Mouse (Mus musculus) erythroblast, adult 5-6 weeks (primary cell): ENCODE results near the gene Cdk17. TPM values are rescaled to one million over a fixed set of nuclear protein-coding genes. Genes with fewer than 3 reads are reported as not detected.

Experiments used
- ATAC-seq: replicated peaks from 2 replicates; pipeline ENCODE4 v1.8.0; 2016; ENCODE audit warnings: moderate number of reproducible peaks, mild to moderate bottlenecking, moderate TSS enrichment, inconsistent platforms; ENCODE audit not compliant: poor library complexity, low FRiP score, severe bottlenecking
- total RNA-seq, 2 experiments: library from RNA; stranded (forward) in 1 of 2; stranded (reverse) in 1 of 2; fragments of 150-400 nt in 1 of 2; fragments of 200-764, 138-1000 nt in 1 of 2; gene quantifications; 2 replicates each; pipeline versions ENCODE4 v1.2.3 to v1.2.4; 2015 to 2017; ENCODE audit warnings: low replicate concordance in 2 of 2

Gene Cdk17
- total RNA-seq, 2 experiments from 2014 or later, result 26.2 to 27.5 TPM

DNA sequence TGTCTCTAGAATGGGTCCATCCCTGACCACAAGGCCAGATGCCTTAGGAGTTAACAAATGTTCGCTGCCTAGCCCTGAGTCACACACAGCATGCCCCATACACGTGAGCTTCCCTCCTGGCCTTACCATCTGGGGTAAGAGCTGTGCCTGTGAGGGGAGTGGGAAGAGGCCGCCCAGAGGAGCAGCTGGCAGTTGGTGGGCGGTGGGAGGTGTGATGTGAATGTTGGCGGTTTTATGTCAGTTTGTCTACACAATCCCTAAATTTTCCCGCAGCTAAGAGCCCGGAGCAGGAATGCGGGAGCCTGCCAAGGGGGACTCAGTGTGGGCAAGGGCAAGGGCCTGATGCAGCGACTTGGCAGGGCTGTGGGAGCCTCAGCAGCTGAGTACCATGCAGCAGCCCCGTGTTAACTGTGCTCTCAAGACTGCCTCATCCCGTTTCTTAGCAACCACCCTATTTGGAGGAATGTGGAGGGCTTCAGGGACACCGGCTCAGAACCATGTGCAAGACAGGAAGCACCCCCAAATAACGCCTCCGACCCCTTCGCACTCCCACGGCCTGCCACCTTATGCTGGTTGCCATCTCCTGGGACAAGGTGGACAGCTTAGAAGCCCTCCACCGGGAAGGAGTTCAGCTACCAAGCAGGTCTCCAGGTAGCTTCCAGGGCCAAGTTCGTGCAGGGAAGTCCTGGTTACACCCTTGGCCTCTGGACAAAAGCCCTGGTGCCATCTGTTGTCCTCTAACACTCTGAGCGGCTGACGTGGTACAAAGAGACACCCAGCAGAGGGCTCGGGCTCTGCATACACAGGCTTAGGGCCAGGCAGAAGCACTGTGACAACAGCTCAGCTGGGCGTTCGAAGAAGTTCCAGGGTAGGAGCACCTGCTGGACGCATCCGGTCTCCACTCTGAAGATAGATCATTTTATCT is 114.8 kb downstream of the Cdk17 start:
- no peak for ATAC-seq

DNA sequence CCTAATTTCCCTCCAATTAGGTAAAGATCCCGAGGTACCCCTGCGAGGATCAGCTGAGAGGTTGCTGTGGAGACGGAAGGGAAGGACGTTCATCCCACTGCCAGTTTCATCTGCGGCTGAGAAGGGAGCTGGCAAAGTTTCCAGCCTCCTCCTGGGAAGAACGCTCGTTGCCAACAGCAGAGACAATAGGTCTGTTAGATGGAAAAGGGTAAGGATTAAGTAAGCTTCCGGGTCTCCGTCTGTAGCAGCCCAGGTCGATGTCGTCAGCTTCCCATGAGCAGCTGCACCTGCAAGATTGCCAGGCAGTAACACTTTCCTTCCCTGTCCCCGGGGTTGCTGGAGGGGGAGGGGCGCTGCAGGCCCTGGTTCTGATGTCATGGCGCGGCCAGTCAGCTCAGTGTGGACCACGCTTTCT is 115.7 kb downstream of the Cdk17 start:
- no peak for ATAC-seq

DNA sequence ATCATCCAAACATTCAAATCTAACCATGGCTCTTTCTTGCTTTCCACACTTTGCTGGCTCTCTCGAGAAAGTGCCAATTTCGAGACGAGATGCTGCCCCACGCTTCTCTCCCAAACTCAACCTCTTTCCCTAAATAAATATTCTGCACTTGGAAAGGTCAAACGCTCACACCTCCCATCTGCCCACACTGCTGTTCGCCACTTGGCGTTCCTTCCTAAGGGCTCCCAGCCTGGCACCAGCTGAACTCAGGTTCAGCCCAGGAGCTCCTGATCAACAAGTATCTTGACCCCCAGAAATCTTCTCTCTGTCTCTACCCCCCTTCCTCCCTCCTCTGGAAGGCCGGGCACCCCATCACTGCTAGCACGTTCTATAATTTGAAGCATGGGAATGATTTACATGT is 116.2 kb downstream of the Cdk17 start:
- ATAC-seq, result no peak

DNA sequence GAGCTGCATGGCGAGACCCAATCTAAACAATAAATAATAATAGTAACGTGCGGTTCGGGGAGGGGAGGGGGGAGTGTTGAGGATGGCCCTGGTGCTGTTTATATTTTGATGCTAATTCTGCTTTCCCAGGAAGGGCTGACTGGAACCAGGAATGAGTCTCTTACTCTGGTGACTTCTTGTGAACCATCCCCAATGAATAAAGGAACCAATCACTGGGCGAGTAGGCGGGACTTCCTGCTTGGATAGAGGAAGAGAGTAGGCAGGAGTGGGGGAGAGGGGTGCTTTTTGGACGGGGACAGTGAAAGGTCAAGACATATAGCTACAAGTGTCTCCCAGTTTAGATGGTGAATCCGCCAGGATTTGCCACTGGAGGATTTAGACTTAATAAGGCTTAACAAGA is 117.7 kb downstream of the Cdk17 start:
- no peak for ATAC-seq

DNA sequence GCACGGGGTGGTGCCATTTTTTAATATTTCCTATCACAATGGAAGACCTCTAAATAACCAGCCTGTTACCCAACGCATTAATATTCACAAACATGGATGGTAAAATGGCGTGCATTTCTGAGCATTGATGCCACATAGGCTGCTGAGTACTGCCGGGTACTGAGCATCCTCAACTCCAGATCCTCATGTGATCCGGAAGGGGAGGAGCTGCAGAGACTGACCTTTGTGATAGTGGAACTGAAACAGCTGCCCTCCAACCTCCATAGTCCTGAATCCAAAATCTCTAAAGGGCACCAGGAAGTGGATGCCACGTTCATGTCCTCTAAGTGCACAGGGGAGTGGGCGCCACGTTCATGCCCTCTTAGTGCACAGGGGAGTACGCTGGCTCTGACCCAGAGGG is 118.4 kb downstream of the Cdk17 start:
- no peak for ATAC-seq

DNA sequence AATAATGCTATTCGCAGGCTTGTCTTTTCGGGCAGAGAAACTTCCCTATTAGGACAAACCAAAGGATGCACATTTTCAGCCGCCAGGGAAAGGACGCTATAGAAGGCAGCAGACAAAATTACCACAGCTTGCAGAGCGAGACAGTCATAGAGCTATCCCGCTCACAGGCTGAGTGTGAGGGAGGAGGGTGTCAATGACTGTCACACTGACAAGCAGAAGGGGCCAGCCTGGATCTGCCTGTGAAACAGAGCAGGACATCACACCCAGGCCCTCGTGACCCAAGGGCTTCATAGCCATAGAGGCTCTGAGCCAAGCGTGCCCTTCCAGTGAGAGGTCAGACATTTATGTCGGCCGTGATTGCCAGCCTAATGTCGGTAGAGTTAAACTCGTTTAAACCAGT is 119.9 kb downstream of the Cdk17 start:
- no peak for ATAC-seq

DNA sequence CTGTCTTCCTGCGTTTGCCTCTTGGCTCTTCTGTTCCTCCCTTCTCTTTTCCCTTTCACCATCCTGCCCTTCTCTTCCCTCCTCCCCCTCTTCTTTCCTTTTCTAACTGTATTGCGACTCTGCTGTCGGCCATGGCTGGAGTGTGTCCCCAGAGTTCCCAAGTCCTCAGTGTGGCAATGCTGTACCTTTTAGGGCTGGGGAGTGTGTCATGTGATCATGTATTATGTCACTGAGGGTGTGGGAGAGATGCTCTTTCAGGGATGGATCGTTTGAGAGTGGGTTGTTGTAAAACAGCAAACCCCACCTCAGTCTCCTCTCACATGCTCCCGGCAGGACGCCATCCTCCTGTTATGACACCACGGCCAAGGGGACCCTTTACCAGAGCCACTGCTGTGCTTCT is 120.4 kb downstream of the Cdk17 start:
- ATAC-seq, result no peak

DNA sequence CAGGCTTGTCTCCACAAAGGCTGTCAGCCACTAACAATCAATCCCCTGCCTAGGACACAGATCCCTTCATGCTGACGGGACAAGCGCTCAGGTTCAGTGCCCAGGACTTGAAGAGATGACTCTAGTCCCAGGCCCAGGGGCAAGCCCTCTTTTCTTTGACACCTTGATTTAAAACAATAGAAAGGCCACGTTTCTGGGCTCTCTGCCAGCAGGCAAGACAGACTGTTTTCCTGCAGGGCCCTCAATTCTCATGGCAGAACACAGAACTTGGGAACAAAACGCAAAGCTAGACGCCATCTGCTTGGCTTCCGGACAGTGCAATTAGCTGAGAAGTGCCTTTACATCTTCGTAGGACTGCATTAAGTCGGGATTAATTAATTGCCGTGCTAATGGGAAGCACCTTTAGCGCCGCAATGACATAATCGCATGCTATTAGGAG is 121.9 kb downstream of the Cdk17 start:
- ATAC-seq, result no peak

DNA sequence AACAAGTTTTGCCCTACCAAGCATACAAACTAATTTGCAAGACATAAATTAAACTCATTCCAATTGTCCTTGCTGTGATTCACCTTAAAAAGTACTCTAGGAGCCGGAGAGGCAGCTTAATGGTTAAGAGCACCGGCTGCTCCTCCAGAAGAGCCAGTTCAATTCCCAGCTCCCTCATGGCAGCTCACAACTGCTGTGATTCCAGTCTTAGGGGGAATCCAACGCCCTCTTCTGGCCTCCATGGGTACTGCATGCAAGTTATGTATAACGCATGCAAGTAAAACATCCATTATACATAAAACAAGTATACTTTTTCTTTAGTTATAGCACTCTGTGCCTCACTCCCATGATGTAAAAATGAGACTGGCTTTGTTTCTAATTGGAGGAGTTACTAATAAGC is 122.6 kb downstream of the Cdk17 start:
- ATAC-seq, result no peak

DNA sequence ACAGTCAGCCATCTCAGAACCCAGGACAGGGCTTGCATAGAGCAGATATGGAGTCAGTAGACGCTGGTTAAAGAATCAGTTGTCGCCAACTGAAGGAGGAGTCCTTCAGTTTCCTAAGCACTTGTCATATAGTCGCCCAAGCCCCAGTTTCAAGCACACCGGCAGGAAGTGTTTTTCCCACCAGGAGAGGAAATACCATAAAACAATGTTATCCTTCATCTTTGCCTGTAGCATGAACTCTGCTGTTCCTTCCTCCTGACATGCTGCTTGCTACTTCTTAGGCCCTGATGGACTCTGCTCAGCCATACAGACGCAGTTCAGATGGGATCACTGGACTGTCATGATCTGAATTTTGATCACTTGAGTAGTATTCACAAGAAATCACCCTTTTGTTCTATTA is 124.8 kb downstream of the Cdk17 start:
- no peak for ATAC-seq

DNA sequence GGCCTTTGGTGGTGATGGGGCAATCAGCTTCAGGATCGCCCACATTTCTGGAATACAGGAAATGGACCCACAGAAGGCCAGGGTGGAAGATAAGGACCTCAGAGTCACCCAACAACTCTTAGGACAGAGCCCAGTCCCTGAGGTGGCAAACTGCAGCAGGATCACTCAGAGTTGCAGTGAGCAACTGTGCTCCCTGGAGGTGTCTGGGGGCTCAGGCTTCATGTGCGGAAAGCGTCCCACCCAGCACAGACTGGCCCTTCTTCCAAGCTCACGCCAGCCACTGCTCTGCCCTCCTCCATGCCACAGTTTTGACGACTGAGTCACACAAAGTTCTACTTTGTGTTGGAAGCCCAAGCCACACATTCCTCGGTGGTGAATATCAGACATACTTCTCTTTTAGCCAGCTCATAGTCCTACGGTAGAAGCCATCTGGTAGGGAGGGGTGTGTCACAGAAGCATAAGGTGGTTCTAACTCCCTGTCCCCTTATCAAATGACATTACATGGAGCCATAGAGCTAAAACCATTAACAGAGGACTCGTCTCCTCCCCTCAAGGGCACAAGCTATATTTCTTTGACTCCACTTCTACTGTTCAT is 127.0 kb downstream of the Cdk17 start:
- no peak for ATAC-seq

DNA sequence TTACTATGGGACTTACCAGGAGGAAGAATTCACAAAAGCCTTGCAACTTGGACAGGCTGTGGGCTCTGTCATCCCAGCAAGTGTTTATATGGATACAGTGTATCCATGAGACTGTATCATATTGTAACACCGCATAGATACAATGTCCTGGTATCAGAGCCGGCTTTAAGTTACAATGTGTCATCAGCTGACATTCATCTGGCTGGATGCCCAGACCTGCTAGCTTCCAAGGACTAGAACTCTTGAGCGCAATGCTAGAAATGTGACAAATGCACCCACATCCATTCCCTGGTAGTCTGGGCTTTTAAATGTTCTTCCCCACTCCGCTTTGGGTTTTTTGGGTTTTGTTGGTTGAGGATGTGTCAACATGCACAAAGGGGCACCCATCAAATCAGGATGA is 127.7 kb downstream of the Cdk17 start:
- ATAC-seq, result no peak

DNA sequence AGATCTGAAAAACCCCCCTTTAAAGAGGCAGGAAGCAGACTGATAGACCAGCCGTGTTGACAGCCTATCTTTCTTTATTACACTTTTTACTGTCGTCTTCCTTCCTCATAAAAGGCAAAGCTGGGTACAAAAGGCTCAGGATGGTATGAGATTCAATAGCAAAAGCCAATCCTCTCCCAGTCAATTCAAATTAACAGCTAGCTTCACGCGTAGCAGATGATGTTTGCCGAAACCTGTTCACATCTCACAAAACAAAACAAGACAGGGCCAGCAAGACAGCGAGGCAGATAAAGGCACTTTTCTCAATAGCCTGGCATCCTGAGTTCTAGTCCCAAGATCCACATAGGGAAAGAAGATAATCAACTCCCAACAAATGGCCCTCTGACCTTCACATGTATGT is 128.7 kb downstream of the Cdk17 start:
- ATAC-seq, result no peak

DNA sequence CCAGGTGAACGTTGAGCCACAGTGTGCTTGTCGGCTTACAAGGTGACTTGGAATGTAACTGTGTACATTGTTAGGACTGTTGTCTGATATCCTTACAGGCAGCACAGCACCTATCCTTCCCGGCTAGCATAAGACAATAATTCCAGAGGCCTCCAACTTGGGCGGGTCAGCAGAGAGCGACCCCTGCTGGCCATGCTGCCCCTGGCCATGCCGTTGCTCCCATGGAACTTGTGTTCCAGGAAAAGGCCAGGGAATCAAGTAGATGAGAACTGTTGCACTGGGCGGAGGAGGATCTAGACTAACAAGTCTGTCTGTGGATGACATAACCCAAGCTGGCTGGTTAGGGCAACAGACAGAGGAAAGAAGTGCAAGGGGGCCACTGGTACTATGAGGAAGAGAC is 130.7 kb downstream of the Cdk17 start:
- 0 out of 2 replicates have a peak, but pooled peaks have one; percentile 45 for ATAC-seq

DNA sequence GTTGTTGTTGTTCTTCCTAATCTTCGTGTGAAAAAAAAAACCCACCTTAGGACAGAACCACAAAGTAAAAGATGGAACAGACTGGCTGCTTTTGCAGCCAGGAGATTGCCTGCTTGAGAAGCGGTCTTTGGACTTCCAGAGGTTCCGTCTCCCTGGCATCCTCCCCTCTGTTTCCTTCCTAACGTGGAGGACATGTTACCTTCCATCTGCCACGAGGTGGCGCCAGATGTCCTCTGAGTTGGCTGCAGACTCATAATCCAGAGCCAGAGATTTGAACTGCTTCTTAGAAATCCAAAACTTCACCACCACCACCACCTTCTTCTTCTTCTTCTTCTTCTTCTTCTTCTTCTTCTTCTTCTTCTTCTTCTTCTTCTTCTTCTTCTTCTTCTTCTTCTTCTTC is 131.2 kb downstream of the Cdk17 start:
- ATAC-seq, result peak; percentile 77

DNA sequence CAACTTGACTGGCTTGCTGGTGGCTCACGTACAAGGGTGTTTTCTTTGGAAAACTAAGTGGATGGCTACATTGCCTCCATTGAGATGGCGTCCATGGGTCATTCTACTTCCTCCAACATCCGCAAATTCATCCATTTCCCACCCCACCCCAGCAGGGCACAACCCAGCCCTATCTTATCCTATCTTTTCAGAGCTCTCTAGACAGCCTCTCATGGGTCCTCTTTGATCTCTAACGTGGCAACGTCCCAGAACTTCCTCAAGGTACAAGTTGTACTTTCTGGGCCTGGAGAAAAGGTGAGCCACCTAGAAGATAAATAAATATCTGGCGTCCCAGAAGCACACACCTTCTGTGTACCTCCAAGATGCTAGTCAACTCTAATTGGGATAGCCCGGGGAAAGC is 132.9 kb downstream of the Cdk17 start:
- ATAC-seq, result no peak

DNA sequence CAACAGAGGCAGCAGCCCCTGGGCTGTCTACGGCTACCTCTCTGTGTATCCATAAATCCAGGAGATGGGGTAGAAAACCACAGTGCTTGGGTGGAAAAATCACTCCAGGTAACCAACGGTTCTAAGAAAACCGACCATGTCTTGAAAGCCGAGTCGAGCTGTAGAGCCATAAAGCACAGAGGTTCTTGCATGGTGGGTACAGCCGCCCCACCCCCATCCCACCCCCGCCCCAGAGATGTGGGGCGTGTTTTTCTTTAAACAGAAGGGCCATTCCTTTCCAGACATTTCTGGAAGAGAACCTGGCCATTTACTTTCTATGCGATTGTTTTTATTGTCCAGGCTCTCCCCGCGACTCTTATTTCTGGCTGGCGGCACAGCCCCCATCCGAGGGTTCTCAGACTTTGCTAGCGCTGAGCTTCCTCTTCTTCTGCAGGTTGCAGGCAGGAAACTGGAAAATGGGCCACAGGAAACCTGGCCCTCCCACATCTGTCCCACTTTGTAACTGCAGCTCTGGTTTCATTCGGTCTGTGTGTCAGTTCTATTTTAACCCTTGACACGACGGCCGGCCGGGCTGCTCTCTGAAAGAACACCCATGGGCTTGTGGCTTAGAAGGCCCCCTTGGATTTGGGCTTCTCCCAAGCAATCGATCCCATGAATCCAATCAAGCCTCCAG is 134.0 kb downstream of the Cdk17 start:
- no peak for ATAC-seq

DNA sequence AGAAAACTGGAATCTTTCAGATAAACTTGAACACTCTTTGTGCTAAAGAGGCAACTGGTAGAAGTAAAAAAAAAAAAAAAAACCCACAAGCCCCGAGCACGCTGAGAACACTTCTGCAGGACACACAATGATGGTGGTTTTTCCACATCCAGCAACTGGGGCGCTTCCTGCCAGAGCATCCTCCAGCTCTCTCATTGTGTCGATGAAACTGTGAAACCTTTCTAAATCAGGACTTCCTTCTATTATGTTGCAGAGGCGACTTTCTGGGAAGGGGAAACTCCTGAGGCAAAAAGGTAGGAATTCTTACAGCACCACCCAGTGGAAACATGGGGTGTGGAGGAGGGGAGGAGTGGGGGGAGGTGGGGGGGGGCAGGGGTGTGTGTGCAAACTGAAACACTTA is 137.1 kb downstream of the Cdk17 start:
- ATAC-seq, result no peak

DNA sequence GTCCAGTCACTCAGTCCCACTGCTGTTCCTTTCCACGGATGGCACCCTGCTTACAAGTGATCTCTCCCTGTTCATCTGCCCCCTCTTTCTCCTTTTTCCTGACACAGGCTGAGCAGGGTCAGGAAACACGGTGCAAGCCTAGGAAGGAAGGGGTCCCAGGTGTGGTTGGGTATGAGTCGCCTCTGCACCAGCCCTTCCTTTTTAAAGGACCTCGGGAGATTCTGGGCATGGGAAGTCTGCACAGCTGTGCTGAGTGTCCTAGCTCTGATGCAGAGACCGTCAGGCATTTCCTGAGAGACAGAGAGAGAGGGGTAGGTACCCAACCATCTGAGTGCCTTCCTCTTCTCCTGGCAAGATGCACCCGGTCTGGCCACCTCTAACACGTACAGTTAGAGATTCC is 137.5 kb downstream of the Cdk17 start:
- no peak for ATAC-seq

DNA sequence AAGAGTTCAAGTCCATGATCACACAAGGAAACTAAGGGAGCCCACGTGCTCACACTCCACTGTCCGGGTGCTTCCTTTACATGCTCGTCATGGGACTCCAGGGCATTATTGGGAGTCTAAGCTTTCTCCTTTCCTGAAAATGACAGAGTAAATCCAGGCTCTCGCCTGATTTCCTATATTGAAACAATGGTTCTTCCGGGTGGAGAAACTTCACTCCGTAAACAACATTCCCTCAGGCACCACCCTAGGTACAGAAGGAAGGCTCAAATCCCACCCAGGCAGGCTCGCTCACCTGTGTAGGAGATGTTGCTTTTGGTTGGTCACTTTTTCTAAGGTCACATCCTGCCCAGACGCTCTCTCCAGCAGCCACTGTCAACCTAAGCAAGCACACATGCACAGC is 141.2 kb downstream of the Cdk17 start:
- no peak for ATAC-seq

DNA sequence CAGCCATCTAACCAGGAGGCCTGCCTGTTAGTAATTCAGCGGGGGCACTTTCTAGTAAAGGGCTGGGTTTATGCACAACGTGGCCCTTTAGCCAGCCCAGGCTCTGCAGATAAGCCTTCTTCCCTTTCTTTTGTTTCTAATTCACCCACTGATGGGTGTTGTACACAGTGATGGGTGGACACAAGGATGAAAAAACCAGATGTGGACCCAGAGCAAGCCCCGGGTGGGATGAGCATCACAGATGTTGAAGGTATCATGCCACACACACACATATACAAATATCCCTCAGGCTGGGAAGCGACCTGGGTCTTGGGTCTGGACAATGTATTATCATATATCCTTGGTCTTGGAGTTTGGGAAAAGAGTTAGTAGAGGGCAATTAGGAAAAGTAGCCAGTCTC is 142.6 kb downstream of the Cdk17 start:
- no peak for ATAC-seq
